Mouse (Mus musculus) bone marrow macrophage, adult 2 months (primary cell): ENCODE data around the gene Cmtm7.

Experiments
- CTCF ChIP-seq: IDR thresholded peaks from 2 replicates; pipeline ENCODE4 v1.5.1; 2012; ENCODE audit warnings: low read depth, mild to moderate bottlenecking, low read length, moderate library complexity
- POLR2A ChIP-seq: IDR thresholded peaks from 2 replicates; pipeline ENCODE4 v1.6.1; 2012; ENCODE audit warnings: mild to moderate bottlenecking, low read depth, low read length, borderline replicate concordance

DNA sequence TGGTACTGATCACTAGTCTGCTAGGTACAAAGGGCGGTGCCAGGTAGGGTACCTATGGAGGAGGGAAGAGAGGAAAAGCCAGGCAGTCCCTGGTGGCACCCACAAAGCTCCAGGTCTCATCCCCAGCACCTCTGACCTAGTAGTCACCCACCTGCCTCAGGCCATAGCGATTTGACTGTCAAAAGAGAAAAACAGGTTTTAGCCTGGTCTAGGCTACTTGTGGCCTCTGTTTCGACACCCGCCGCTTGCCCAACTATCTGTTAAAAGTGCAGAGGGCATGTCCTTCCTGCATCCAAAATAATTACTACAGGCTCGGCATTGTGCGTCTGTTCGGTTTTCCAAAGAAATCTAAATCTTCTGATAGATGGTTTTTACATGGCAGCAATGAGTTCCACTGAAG is 48.0 kb upstream of the Cmtm7 start:
- no peak for TF ChIP-seq CTCF
- no peak for TF ChIP-seq POLR2A
